In genomic region chr9:99612202-99612601, GRCm38 (mm10) we compare ENCODE assay signal across 30 mouse cellular contexts. TPM values are rescaled to one million over a fixed set of nuclear protein-coding genes. Genes with fewer than 3 reads are reported as not detected.
A peak's percentile ranks its signal among the peaks of the same experiment; 100 is the strongest.
DNase-seq lines count a peak whose midpoint lies in the region; ATAC-seq and TF ChIP-seq lines count a peak whose summit lies in the region.
"Had no signal": no experiment of that assay in that cellular context is flagged by ENCODE, and none has a peak within 500 bp of the region (broad histone marks: within the 10 kb centered on the region; RNA-seq: fewer than 3 reads in every experiment).

A4gnt (plus strand) TSS chr9:99612502.

- 51% methylated on average over 2 of the region's 2 CpGs for WGBS in intestine, embryonic 14.5 days
- WGBS in intestine, postnatal 0 days = 24% methylated on average over 2 of the region's 2 CpGs
- 21% methylated on average over 2 of the region's 2 CpGs for WGBS in stomach, postnatal 0 days

- no peak for TF ChIP-seq EP300 in stomach, postnatal 0 days (optimal IDR thresholded peaks at IDR 0.05)

- no peak within 1 kb of the TSS for H3K4me3 ChIP-seq in intestine, embryonic 14.5 days (ENCODE audit: low read depth, low read length)
- no peak within 1 kb of the TSS for H3K4me3 ChIP-seq in intestine, postnatal 0 days (ENCODE audit: low read depth, low read length)
- no peak within 1 kb of the TSS for H3K4me3 ChIP-seq in stomach, postnatal 0 days (ENCODE audit: low read depth, low read length)
- H3K4me3 ChIP-seq: embryonic facial prominence, embryonic 10.5 days; embryonic facial prominence, embryonic 13.5 days; erythroblast, embryonic 14.5 days; forebrain, embryonic 13.5 days; gastrocnemius, adult 2 months; heart, embryonic 13.5 days; hindbrain, embryonic 10.5 days; hindbrain, embryonic 13.5 days had no signal

- no peak for ATAC-seq in intestine, embryonic 14.5 days (replicated peaks; ENCODE audit: low FRiP score, low TSS enrichment, low read depth)
- no peak for ATAC-seq in intestine, postnatal 0 days
- 0 out of 2 replicates have a peak, but pooled peaks have one; percentile 57 for ATAC-seq in stomach, postnatal 0 days (ENCODE audit: low FRiP score, low TSS enrichment)
- ATAC-seq: activated CD4-positive, CD25-positive, alpha-beta regulatory T cell, adult 4 months; CD4-positive, CD25-positive, alpha-beta regulatory T cell, adult 4 months; forebrain, embryonic 13.5 days; forebrain, embryonic 16.5 days; hindbrain, embryonic 16.5 days had no signal

- no peak for TF ChIP-seq CTCF in intestine, postnatal 0 days (IDR thresholded peaks at IDR 0.05; ENCODE audit: low read depth)
- no peak for TF ChIP-seq CTCF in stomach, postnatal 0 days (IDR thresholded peaks at IDR 0.05; ENCODE audit: low read depth)

- DNase-seq in intestine, embryonic 14.5 days (ENCODE audit: low spot score) = peak; percentile 9
- DNase-seq in kidney, postnatal 25 days = peak; percentile 20 to 35
- DNase-seq in kidney, postnatal 14 days = no peak
- DNase-seq in stomach, postnatal 0 days (ENCODE audit: low spot score) = peak; percentile 32
- DNase-seq in frontal cortex, adult 2 months (ENCODE audit: extremely low spot score in 1 of 2, low spot score in 1 of 2) = no peak
- DNase-seq: adrenal gland, adult 8-10 months; adrenal gland, postnatal 25 days; cerebellum, adult 11-12 months; cerebellum, adult 8-10 months; cerebellum, postnatal 10 days; cerebellum, postnatal 36 days; embryo, embryonic 11 days; gastrocnemius, adult 2 months; gastrocnemius, postnatal 14 days; heart, adult 18-20 months had no signal

- H3K27ac ChIP-seq in intestine, embryonic 14.5 days (ENCODE audit: low read depth) = no peak within 1 kb of the TSS
- no peak within 1 kb of the TSS for H3K27ac ChIP-seq in intestine, postnatal 0 days (ENCODE audit: low read depth, low read length)
- no peak within 1 kb of the TSS for H3K27ac ChIP-seq in stomach, postnatal 0 days (replicated peaks)
- H3K27ac ChIP-seq: embryonic facial prominence, embryonic 10.5 days; embryonic facial prominence, embryonic 13.5 days; forebrain, embryonic 13.5 days; gastrocnemius, adult 2 months; heart, embryonic 13.5 days; hindbrain, embryonic 10.5 days; hindbrain, embryonic 13.5 days had no signal

- no peak within 1 kb of the TSS for H3K4me2 ChIP-seq in intestine, embryonic 14.5 days (ENCODE audit: low read length)
- H3K4me2 ChIP-seq in intestine, postnatal 0 days (replicated peaks; ENCODE audit: low read depth) = no peak within 1 kb of the TSS
- no peak within 1 kb of the TSS for H3K4me2 ChIP-seq in stomach, postnatal 0 days (replicated peaks; ENCODE audit: low read depth)
- H3K4me2 ChIP-seq: embryonic facial prominence, embryonic 13.5 days; forebrain, embryonic 13.5 days; heart, embryonic 13.5 days; hindbrain, embryonic 13.5 days had no signal

- no peaks in the 10 kb centered on the region for H3K36me3 ChIP-seq in intestine, embryonic 14.5 days (ENCODE audit: control insufficient read depth, insufficient read depth, low read length)
- H3K36me3 ChIP-seq in intestine, postnatal 0 days (ENCODE audit: control insufficient read depth, insufficient read depth) = no peaks in the 10 kb centered on the region
- no peaks in the 10 kb centered on the region for H3K36me3 ChIP-seq in stomach, postnatal 0 days (ENCODE audit: control insufficient read depth, insufficient read depth, low read length)
- H3K36me3 ChIP-seq: embryonic facial prominence, embryonic 10.5 days; embryonic facial prominence, embryonic 13.5 days; heart, embryonic 13.5 days; hindbrain, embryonic 10.5 days; hindbrain, embryonic 13.5 days had no signal

- no peaks in the 10 kb centered on the region for H3K9me3 ChIP-seq in intestine, embryonic 14.5 days (ENCODE audit: control insufficient read depth, low read length)
- H3K9me3 ChIP-seq in intestine, postnatal 0 days (ENCODE audit: control insufficient read depth) = no peaks in the 10 kb centered on the region
- H3K9me3 ChIP-seq in stomach, postnatal 0 days (ENCODE audit: control insufficient read depth, low read length) = no peaks in the 10 kb centered on the region
- H3K9me3 ChIP-seq: embryonic facial prominence, embryonic 10.5 days; embryonic facial prominence, embryonic 13.5 days; forebrain, embryonic 13.5 days; heart, embryonic 13.5 days; hindbrain, embryonic 10.5 days; hindbrain, embryonic 13.5 days had no signal

- H3K4me1 ChIP-seq in intestine, embryonic 14.5 days (replicated peaks; ENCODE audit: control insufficient read depth, insufficient read depth, low read length) = no peaks in the 10 kb centered on the region
- H3K4me1 ChIP-seq in intestine, postnatal 0 days (replicated peaks; ENCODE audit: control insufficient read depth, insufficient read depth, low read length) = no peaks in the 10 kb centered on the region
- H3K4me1 ChIP-seq in stomach, postnatal 0 days (replicated peaks; ENCODE audit: control insufficient read depth, insufficient read depth) = no peaks in the 10 kb centered on the region
- H3K4me1 ChIP-seq: embryonic facial prominence, embryonic 10.5 days; embryonic facial prominence, embryonic 13.5 days; forebrain, embryonic 13.5 days; hindbrain, embryonic 10.5 days; hindbrain, embryonic 13.5 days had no signal

- no peaks in the 10 kb centered on the region for H3K27me3 ChIP-seq in intestine, embryonic 14.5 days (replicated peaks; ENCODE audit: control insufficient read depth, insufficient read depth, low read length)
- no peaks in the 10 kb centered on the region for H3K27me3 ChIP-seq in intestine, postnatal 0 days (replicated peaks; ENCODE audit: control insufficient read depth, insufficient read depth, low read length)
- no peaks in the 10 kb centered on the region for H3K27me3 ChIP-seq in stomach, postnatal 0 days (ENCODE audit: control insufficient read depth, insufficient read depth, low read length)
- H3K27me3 ChIP-seq: embryonic facial prominence, embryonic 13.5 days; forebrain, embryonic 13.5 days; heart, embryonic 13.5 days; hindbrain, embryonic 13.5 days had no signal

- H3K9ac ChIP-seq in intestine, embryonic 14.5 days (ENCODE audit: low read length) = no peak within 1 kb of the TSS
- no peak within 1 kb of the TSS for H3K9ac ChIP-seq in intestine, postnatal 0 days (ENCODE audit: low read depth, low read length)
- no peak within 1 kb of the TSS for H3K9ac ChIP-seq in stomach, postnatal 0 days (ENCODE audit: low read length)
- H3K9ac ChIP-seq: embryonic facial prominence, embryonic 13.5 days; forebrain, embryonic 13.5 days; heart, embryonic 13.5 days; hindbrain, embryonic 13.5 days had no signal

RNA-seq across cellular contexts. Expression of gene A4gnt, which starts in this region (rescaled TPM):
- 0.08 and 0.12 TPM in 2 replicates for polyA plus RNA-seq in intestine, embryonic 14.5 days (2014; fragmentation: Nextera tagmentation; extraction: Ambion mirVana)
- 0.81 and 1.0 TPM in 2 replicates for polyA plus RNA-seq in intestine, postnatal 0 days (2015; fragmentation: Nextera tagmentation; extraction: Ambion mirVana)
- 4.3 and 4.5 TPM in 2 replicates for polyA plus RNA-seq in stomach, postnatal 0 days (2015; fragmentation: Nextera tagmentation; extraction: Ambion mirVana)
- 0.06 and 0.11 TPM in 2 replicates for polyA plus RNA-seq in frontal cortex, adult 2 months (2012; rRNA removed)
- polyA plus RNA-seq: activated CD4-positive, CD25-positive, alpha-beta regulatory T cell, adult 4 months; brain, embryonic 14.5 days; C2C12; CD4-positive, CD25-positive, alpha-beta regulatory T cell, adult 4 months; embryonic facial prominence, embryonic 10.5 days; embryonic facial prominence, embryonic 13.5 days; erythroblast, embryonic 14.5 days; forebrain, embryonic 13.5 days; forebrain, embryonic 16.5 days; heart, embryonic 13.5 days; heart, embryonic 16.5 days; hindbrain, embryonic 10.5 days; hindbrain, embryonic 13.5 days; hindbrain, embryonic 16.5 days had no signal

Comparison
In these comparisons a context has a peak if more than half of its experiments do, and no peak if none do; other contexts are left out.
1. DNase-seq: peak in kidney, postnatal 25 days (2 of 2) and stomach, postnatal 0 days (single experiment); none in kidney, postnatal 14 days (single experiment) and frontal cortex, adult 2 months (0 of 2).
2. Peak in DNase-seq in intestine, embryonic 14.5 days; RNA of the gene not detected or under 1 TPM.